Comparison of ENCODE assay signal across 17 mouse cellular contexts in genomic region chr14:27361514-27361913, GRCm38 (mm10).
"Had no signal": no experiment of that assay in that cellular context is flagged by ENCODE, and none has a peak within 500 bp of the region (broad histone marks: within the 10 kb centered on the region; RNA-seq: fewer than 3 reads in every experiment).

No protein-coding gene starts in this region.

- H3K4me2 ChIP-seq: liver, embryonic 13.5 days; midbrain, embryonic 11.5 days; neural tube, embryonic 13.5 days; stomach, embryonic 15.5 days had no signal

- H3K9ac ChIP-seq: liver, embryonic 13.5 days; neural tube, embryonic 13.5 days; stomach, embryonic 15.5 days had no signal

- H3K27me3 ChIP-seq: liver, embryonic 13.5 days; neural tube, embryonic 13.5 days; stomach, embryonic 15.5 days had no signal

- H3K36me3 ChIP-seq: liver, embryonic 13.5 days; neural tube, embryonic 13.5 days; stomach, embryonic 15.5 days had no signal

- H3K9me3 ChIP-seq: liver, embryonic 13.5 days; neural tube, embryonic 13.5 days; stomach, embryonic 15.5 days had no signal

- DNase-seq: kidney, adult 2 months; layer of hippocampus, adult 9-11 months; left cerebral cortex, postnatal 4 days; liver, embryonic 13.5 days; lung, adult 2 months; lung, postnatal 14 days; lung, postnatal 4 days; midbrain, embryonic 14.5 days; right cerebral cortex, adult 18-20 months; right cerebral cortex, postnatal 14 days; spleen, adult 18-20 months; thymus, postnatal 25 days had no signal

- H3K4me3 ChIP-seq: layer of hippocampus, adult 2 months; liver, embryonic 13.5 days; neural tube, embryonic 13.5 days; stomach, embryonic 15.5 days had no signal

- H3K27ac ChIP-seq: kidney, postnatal 0 days; liver, embryonic 13.5 days; stomach, embryonic 15.5 days had no signal

- H3K4me1 ChIP-seq: liver, embryonic 13.5 days; stomach, embryonic 15.5 days had no signal
